12 mouse cellular contexts compared by ENCODE assay signal in the genomic region with DNA sequence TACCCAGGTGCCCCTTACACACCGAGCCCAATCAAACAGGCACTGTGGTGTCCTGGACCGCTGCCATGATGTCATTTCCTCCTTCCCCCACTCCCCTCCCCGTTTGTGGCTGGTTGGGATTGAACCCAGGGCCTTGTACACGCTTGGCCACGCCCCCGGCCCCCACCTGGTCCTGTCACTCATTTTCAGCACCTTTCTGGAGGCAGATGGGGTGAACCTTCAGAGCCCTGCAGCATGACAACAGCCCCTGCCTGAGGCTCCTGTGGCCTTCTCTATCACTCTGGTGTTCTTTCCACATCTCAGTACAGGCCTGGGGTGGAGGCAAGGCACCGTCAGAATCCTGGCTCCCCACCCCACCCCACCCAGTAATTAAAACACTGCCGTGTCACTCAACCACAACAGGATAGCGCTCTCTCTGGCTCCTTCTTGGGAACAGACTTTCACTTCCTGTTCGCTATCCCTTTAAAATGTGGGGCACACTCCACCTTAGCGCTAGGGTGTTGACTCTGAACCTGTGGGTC. TPM values are rescaled to one million over a fixed set of nuclear protein-coding genes. Genes with fewer than 3 reads are reported as not detected.
DNase-seq lines count a peak whose midpoint lies in the region; ATAC-seq and TF ChIP-seq lines count a peak whose summit lies in the region.
"Had no signal": no experiment of that assay in that cellular context is flagged by ENCODE, and none has a peak within 500 bp of the region (broad histone marks: within the 10 kb centered on the region; RNA-seq: fewer than 3 reads in every experiment).

No protein-coding gene starts in this region.

- peaks cover 25% of the 10 kb centered on the region for H3K36me3 ChIP-seq in C2C12 (ENCODE audit: control insufficient read depth, insufficient read depth)
- peaks cover 86% of the 10 kb centered on the region for H3K36me3 ChIP-seq in G1E (replicated peaks)
- H3K36me3 ChIP-seq in limb, embryonic 14.5 days (ENCODE audit: control insufficient read depth, insufficient read depth, low read length): 0 out of 2 replicates have a peak, but pooled peaks cover 3% of the 10 kb centered on the region
- H3K36me3 ChIP-seq in small intestine, adult 2 months (ENCODE audit: control insufficient read depth, insufficient read depth, low read length): peaks cover 13% of the 10 kb centered on the region

- TF ChIP-seq POLR2A in limb, embryonic 14.5 days (IDR thresholded peaks at IDR 0.05; ENCODE audit: borderline replicate concordance, extremely low read depth, insufficient read depth, insufficient read length): no peak
- no peak for TF ChIP-seq POLR2A in small intestine, adult 2 months (IDR thresholded peaks at IDR 0.05; ENCODE audit: low read depth, low read length)

- H3K27me3 ChIP-seq in C2C12 (ENCODE audit: control insufficient read depth, insufficient read depth, insufficient read length): no peaks in the 10 kb centered on the region
- no peaks in the 10 kb centered on the region for H3K27me3 ChIP-seq in G1E (ENCODE audit: insufficient read depth, low read length)
- H3K27me3 ChIP-seq in limb, embryonic 14.5 days (ENCODE audit: control insufficient read depth, insufficient read depth, low read length): no peaks in the 10 kb centered on the region
- H3K27me3 ChIP-seq in small intestine, adult 2 months (ENCODE audit: control insufficient read depth, insufficient read depth, low read length): no peaks in the 10 kb centered on the region

- peaks cover 87% of the 10 kb centered on the region for H3K79me2 ChIP-seq in C2C12 (ENCODE audit: control insufficient read depth, insufficient read depth)

- intact Hi-C loops in heart, postnatal 10 days (cut with DNase I): no loop called here

- H3K4me2 ChIP-seq in limb, embryonic 14.5 days (replicated peaks; ENCODE audit: low read depth, low read length, severe bottlenecking): no peak overlapping the region

- H3ac ChIP-seq in C2C12 (ENCODE audit: control insufficient read depth, insufficient read length, low read depth): no peak overlapping the region

- DNase-seq in G1E (ENCODE audit: low spot score): no peak
- DNase-seq in limb, embryonic 14.5 days (ENCODE audit: low spot score): no peak
- DNase-seq in heart, postnatal 10 days: no peak
- no peak for DNase-seq in left cerebral cortex, adult 18-20 months (ENCODE audit: low spot score in 2 of 2)
- DNase-seq in spleen, postnatal 4 days (ENCODE audit: low spot score in 2 of 2): no peak
- DNase-seq: cerebellum, adult 11 months; kidney, adult 18-20 months had no signal

- no peak; the same call in 1 of the 2 replicates for ATAC-seq in G1E (ENCODE audit: extremely low read depth, insufficient number of reproducible peaks, low FRiP score, poor library complexity, severe bottlenecking)
- no peak for ATAC-seq in limb, embryonic 14.5 days (ENCODE audit: low FRiP score, low read depth)

- 63% methylated on average over 11 of the region's 11 CpGs for WGBS in limb, embryonic 14.5 days
- WGBS in small intestine, adult 2 months: 46% methylated on average over 11 of the region's 11 CpGs

- no peaks in the 10 kb centered on the region for H3K9me3 ChIP-seq in G1E (replicated peaks)
- H3K9me3 ChIP-seq in limb, embryonic 14.5 days (ENCODE audit: control insufficient read depth, low read length): no peaks in the 10 kb centered on the region
- H3K9me3 ChIP-seq: midbrain, embryonic 10.5 days had no signal

- TF ChIP-seq CTCF in C2C12 (IDR thresholded peaks at IDR 0.05; ENCODE audit: control insufficient read depth, insufficient read depth, insufficient read length): no peak
- TF ChIP-seq CTCF in G1E (IDR thresholded peaks at IDR 0.05; ENCODE audit: low read depth, low read length): no peak
- TF ChIP-seq CTCF in small intestine, adult 2 months (IDR thresholded peaks at IDR 0.05; ENCODE audit: extremely low read depth, insufficient read length, insufficient replicate concordance, low read depth, low read length): no peak

- H3K79me3 ChIP-seq in C2C12 (ENCODE audit: low read depth): peaks cover 53% of the 10 kb centered on the region

- peaks cover 46% of the 10 kb centered on the region for H3K4me1 ChIP-seq in G1E (ENCODE audit: insufficient read depth, low read depth, low read length)
- H3K4me1 ChIP-seq in limb, embryonic 14.5 days (ENCODE audit: control insufficient read depth, insufficient read depth, low read length): peaks cover 44% of the 10 kb centered on the region
- peaks cover 35% of the 10 kb centered on the region for H3K4me1 ChIP-seq in small intestine, adult 2 months (ENCODE audit: control insufficient read depth, insufficient read depth, insufficient read length, low read length)

- no peak overlapping the region for H3K9ac ChIP-seq in limb, embryonic 14.5 days (ENCODE audit: low read depth, low read length, severe bottlenecking)

- H3K27ac ChIP-seq in limb, embryonic 14.5 days (replicated peaks; ENCODE audit: low read depth, low read length): 0 out of 2 replicates have a peak overlapping the region, but pooled peaks have one; percentile 33
- H3K27ac ChIP-seq in small intestine, adult 2 months (ENCODE audit: insufficient read depth, low read depth, low read length): peak overlapping the region; percentile 42; the same call in 1 of the 2 replicates
- H3K27ac ChIP-seq: midbrain, embryonic 10.5 days had no signal

- H3K4me3 ChIP-seq in C2C12 (ENCODE audit: insufficient read depth, poor library complexity, severe bottlenecking) (no peak overlapping the region), G1E (ENCODE audit: low read depth, low read length) (peak overlapping the region; percentile 41; the same call in 1 of the 2 replicates)
- no peak overlapping the region for H3K4me3 ChIP-seq in limb, embryonic 14.5 days (replicated peaks; ENCODE audit: low read length)
- no peak overlapping the region for H3K4me3 ChIP-seq in small intestine, adult 2 months (ENCODE audit: low read depth, low read length)
- H3K4me3 ChIP-seq: midbrain, embryonic 10.5 days had no signal

TF ChIP-seq in C2C12, 6 proteins besides CTCF, POLR2A, EP300 and RAD21:
- TF ChIP-seq FOSL1 (IDR thresholded peaks at IDR 0.05; ENCODE audit: insufficient read depth, low read length, poor library complexity, severe bottlenecking) (no peak), MYOD1 (IDR thresholded peaks at IDR 0.05; ENCODE audit: control insufficient read depth, insufficient read length, low read depth) (peak; percentile 80)

RNA-seq across cellular contexts. Expression of a gene that starts 11.6 kb away (rescaled TPM):
- 34.6 TPM for polyA plus RNA-seq in C2C12 (2012; fragmentation: generic; extraction: Trizol)
- 22.3 and 51.6 TPM in 2 replicates for total RNA-seq in G1E (2014; fragmentation: Nextera tagmentation)
- total RNA-seq in G1E (2017): 2.1 and 3.2 TPM in 2 replicates
- 33.2 and 36.0 TPM in 2 replicates for polyA plus RNA-seq in G1E (2012)
- 47.1 and 64.9 TPM in 2 replicates for polyA plus RNA-seq in limb, embryonic 14.5 days (2012; rRNA removed)
- polyA plus RNA-seq in limb, embryonic 14.5 days (2014; fragmentation: Nextera tagmentation; extraction: Ambion mirVana): 24.3 and 25.2 TPM in 2 replicates
- 48.5 and 115 TPM in 2 replicates for polyA plus RNA-seq in small intestine, adult 2 months (2012; rRNA removed)
- total RNA-seq in heart, postnatal 10 days (2021): 10 to 100 TPM; 33.0 to 38.7 TPM
- total RNA-seq in left cerebral cortex, adult 18-20 months (2021): 10 to 100 TPM; 34.9 to 35.8 TPM

RNA-seq across cellular contexts. Expression of a gene that starts 12.0 kb away (rescaled TPM):
- polyA plus RNA-seq in C2C12 (2012; fragmentation: generic; extraction: Trizol) (0.33 TPM), G1E (2012) (1.2 and 1.5 TPM in 2 replicates)
- total RNA-seq in G1E (2014; fragmentation: Nextera tagmentation) (not detected in 2 replicates), G1E (2017) (0.35 and 0.60 TPM in 2 replicates)
- 0.90 and 1.4 TPM in 2 replicates for polyA plus RNA-seq in limb, embryonic 14.5 days (2012; rRNA removed)
- polyA plus RNA-seq in limb, embryonic 14.5 days (2014; fragmentation: Nextera tagmentation; extraction: Ambion mirVana): 0.12 and 0.43 TPM in 2 replicates
- 0.15 and 0.25 TPM in 2 replicates for polyA plus RNA-seq in small intestine, adult 2 months (2012; rRNA removed)
- total RNA-seq in heart, postnatal 10 days (2021): under 1 TPM in 1 of 2 experiments, not detected in 1; 0.17 TPM
- total RNA-seq in left cerebral cortex, adult 18-20 months (2021): 1 to 10 TPM in 1 of 2 experiments, under 1 TPM in 1; 0.70 to 1.3 TPM

RNA-seq across cellular contexts. Expression of a gene that starts 35.5 kb away (rescaled TPM):
- 17.2 TPM for polyA plus RNA-seq in C2C12 (2012; fragmentation: generic; extraction: Trizol)
- total RNA-seq in G1E (2014; fragmentation: Nextera tagmentation): 8.4 and 10.5 TPM in 2 replicates
- total RNA-seq in G1E (2017): 9.5 and 13.7 TPM in 2 replicates
- 42.4 and 45.7 TPM in 2 replicates for polyA plus RNA-seq in G1E (2012)
- polyA plus RNA-seq in limb, embryonic 14.5 days (2012; rRNA removed): 25.4 TPM in 2 replicates
- 10.2 and 11.6 TPM in 2 replicates for polyA plus RNA-seq in limb, embryonic 14.5 days (2014; fragmentation: Nextera tagmentation; extraction: Ambion mirVana)
- 6.9 and 12.1 TPM in 2 replicates for polyA plus RNA-seq in small intestine, adult 2 months (2012; rRNA removed)
- total RNA-seq in heart, postnatal 10 days (2021): 10 to 100 TPM; 12.7 to 13.1 TPM
- 10 to 100 TPM; 28.7 to 31.0 TPM for total RNA-seq in left cerebral cortex, adult 18-20 months (2021)

RNA-seq across cellular contexts. Expression of a gene that starts 35.7 kb away (rescaled TPM):
- polyA plus RNA-seq in C2C12 (2012; fragmentation: generic; extraction: Trizol) (50.2 TPM), G1E (2012) (103 and 110 TPM in 2 replicates)
- total RNA-seq in G1E (2014; fragmentation: Nextera tagmentation) (16.5 and 24.3 TPM in 2 replicates), G1E (2017) (31.5 and 34.7 TPM in 2 replicates)
- 36.1 and 42.1 TPM in 2 replicates for polyA plus RNA-seq in limb, embryonic 14.5 days (2012; rRNA removed)
- 34.1 and 35.1 TPM in 2 replicates for polyA plus RNA-seq in limb, embryonic 14.5 days (2014; fragmentation: Nextera tagmentation; extraction: Ambion mirVana)
- 23.1 and 44.6 TPM in 2 replicates for polyA plus RNA-seq in small intestine, adult 2 months (2012; rRNA removed)
- 10 to 100 TPM; 27.1 to 28.3 TPM for total RNA-seq in heart, postnatal 10 days (2021)
- 10 to 100 TPM; 34.0 to 41.6 TPM for total RNA-seq in left cerebral cortex, adult 18-20 months (2021)

RNA-seq across cellular contexts. Expression of a gene that starts 57.2 kb away (rescaled TPM):
- not detected for polyA plus RNA-seq in C2C12 (2012; fragmentation: generic; extraction: Trizol)
- not detected in 2 replicates for total RNA-seq in G1E (2014; fragmentation: Nextera tagmentation)
- not detected in 2 replicates for total RNA-seq in G1E (2017)
- polyA plus RNA-seq in G1E (2012): not detected in 2 replicates
- not detected in 2 replicates for polyA plus RNA-seq in limb, embryonic 14.5 days (2012; rRNA removed)
- not detected in 2 replicates for polyA plus RNA-seq in limb, embryonic 14.5 days (2014; fragmentation: Nextera tagmentation; extraction: Ambion mirVana)
- polyA plus RNA-seq in small intestine, adult 2 months (2012; rRNA removed): not detected in 2 replicates
- not detected for total RNA-seq in heart, postnatal 10 days (2021)
- not detected for total RNA-seq in left cerebral cortex, adult 18-20 months (2021)
- total RNA-seq: heart, adult 8-10 months; left cerebral cortex, postnatal 36 days had no signal
- polyA plus RNA-seq: midbrain, embryonic 10.5 days had no signal
